Comparison of ENCODE assay signal across 20 mouse cellular contexts in the genomic region with DNA sequence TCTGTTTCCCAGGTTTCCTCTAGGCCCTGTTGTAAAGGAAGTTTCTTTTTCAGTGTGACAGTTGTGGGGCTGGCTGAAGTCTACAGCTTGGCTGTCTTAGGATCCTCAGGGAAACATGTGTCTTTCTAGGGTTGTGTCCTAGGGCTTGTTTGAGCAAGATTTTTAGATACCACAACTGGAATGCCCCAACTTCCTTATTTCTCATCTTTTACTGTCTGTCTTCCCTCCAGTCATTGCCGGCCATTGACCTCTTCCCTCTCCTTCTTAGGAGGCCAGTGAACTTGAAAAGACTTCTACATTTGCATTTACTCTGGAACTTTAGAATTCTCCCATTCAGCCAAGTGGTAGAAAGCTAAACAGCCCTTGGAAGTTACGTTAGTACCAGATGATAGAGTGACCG. TPM values are rescaled to one million over a fixed set of nuclear protein-coding genes. Genes with fewer than 3 reads are reported as not detected.
DNase-seq lines count a peak whose midpoint lies in the region; ATAC-seq and TF ChIP-seq lines count a peak whose summit lies in the region.
"Had no signal": no experiment of that assay in that cellular context is flagged by ENCODE, and none has a peak within 500 bp of the region (broad histone marks: within the 10 kb centered on the region; RNA-seq: fewer than 3 reads in every experiment).

No protein-coding gene starts in this region.

- H3K27ac ChIP-seq in bone marrow macrophage, adult 2 months (ENCODE audit: insufficient read depth, low read depth, low read length): peak overlapping the region; percentile 96
- H3K27ac ChIP-seq: embryonic facial prominence, embryonic 13.5 days; forebrain, embryonic 12.5 days; heart, adult 2 months; heart, embryonic 15.5 days; hindbrain, embryonic 10.5 days; hindbrain, embryonic 15.5 days had no signal

- no peak for TF ChIP-seq CTCF in bone marrow macrophage, adult 2 months (IDR thresholded peaks at IDR 0.05; ENCODE audit: low read depth, low read length)

- DNase-seq in kidney, postnatal 14 days: peak; percentile 20
- DNase-seq in kidney, postnatal 36 days: no peak
- peak; percentile 6 for DNase-seq in MEL-GATA-1-ER (ENCODE audit: extremely low read depth, low read depth)
- no peak for DNase-seq in adrenal gland, postnatal 36 days
- DNase-seq in ovary, adult 18-20 months (ENCODE audit: low spot score): no peak
- DNase-seq: adrenal gland, adult 8-10 months; cerebellum, adult 11-12 months; cerebellum, adult 9-10 months; cerebellum, postnatal 25 days; gastrocnemius, postnatal 36 days; heart, adult 2 months; heart, postnatal 14 days had no signal

- peak; percentile 56 for ATAC-seq in megakaryocyte, adult 5-6 weeks (ENCODE audit: poor library complexity, severe bottlenecking)
- ATAC-seq: forebrain, embryonic 16.5 days had no signal

- peaks cover 80% of the 10 kb centered on the region for H3K4me1 ChIP-seq in bone marrow macrophage, adult 2 months (ENCODE audit: control insufficient read depth, insufficient read depth, low read length)

- no peak overlapping the region for H3K4me3 ChIP-seq in bone marrow macrophage, adult 2 months (ENCODE audit: insufficient read depth, low read length)
- H3K4me3 ChIP-seq: embryonic facial prominence, embryonic 13.5 days; forebrain, embryonic 12.5 days; heart, adult 2 months; heart, embryonic 15.5 days; hindbrain, embryonic 10.5 days; hindbrain, embryonic 15.5 days had no signal

- TF ChIP-seq POLR2A in bone marrow macrophage, adult 2 months (IDR thresholded peaks at IDR 0.05; ENCODE audit: borderline replicate concordance, low read depth, low read length): no peak

RNA-seq across cellular contexts. Expression of a gene that starts 27.5 kb away (rescaled TPM):
- polyA plus RNA-seq in bone marrow macrophage, adult 2 months (2012; ENCODE audit: insufficient read depth, insufficient read length, missing spikeins): 26.6 and 27.2 TPM in 2 replicates
- 7.0 and 7.4 TPM in 2 replicates for total RNA-seq in megakaryocyte, adult 5-6 weeks (2015)
- 16.9 and 20.5 TPM in 2 replicates for total RNA-seq in megakaryocyte, adult 5-6 weeks (2017)
- 10 to 100 TPM; 43.6 to 66.9 TPM for total RNA-seq in adrenal gland, postnatal 36 days (2021)

Comparison
In these comparisons a context has a peak if more than half of its experiments do, and no peak if none do; other contexts are left out.
1. DNase-seq: peak in kidney, postnatal 14 days (single experiment) and MEL-GATA-1-ER (single experiment); none in kidney, postnatal 36 days (0 of 2), adrenal gland, postnatal 36 days (0 of 2) and ovary, adult 18-20 months (single experiment).